Mouse (Mus musculus) megakaryocyte, embryonic 14.5 days (primary cell): ENCODE measurements at regions not wholly inside any gene's neighbourhood (a gene's known extent, or its start where the extent isn't known, plus 50 kb on each side); places are given as distances from the start of the nearest gene placed in this dataset.

ENCODE experiments used
- FLI1 ChIP-seq: IDR thresholded peaks from 2 replicates; pipeline ENCODE4 v1.6.1; 2012; ENCODE audit warnings: low read length, inconsistent platforms, mixed read lengths
- GATA1 ChIP-seq: IDR thresholded peaks from 3 replicates; pipeline ENCODE4 v1.6.1; 2012; ENCODE audit warnings: mixed read lengths, low read length, inconsistent platforms, borderline replicate concordance

- TF ChIP-seq GATA1 (no peak), FLI1 (no peak)
These were observed 131.0 kb upstream of the Cops8 start for GRCm38 (mm10) chr1:90471806-90472205.
